Mouse (Mus musculus) CH12.LX (cell line): Measurements from ENCODE around the gene Klhl7. TPM values are rescaled to one million over a fixed set of nuclear protein-coding genes. Genes with fewer than 3 reads are reported as not detected.
"Not testable (repeated sequence)": the region's sequence is repeated elsewhere in the genome, so short reads cannot be mapped to it uniquely, and the experiment has no call there.

Experiments used
- DNase-seq: peaks from one replicate; pipeline ENCODE4 v3.0.0-alpha.2; 2013; ENCODE audit errors: extremely low read depth
- H3K27ac ChIP-seq: 2 replicates; pipeline ENCODE4 v1.5.1; 2012; ENCODE audit warnings: low read depth, mild to moderate bottlenecking, control low read depth, moderate library complexity; ENCODE audit not compliant: insufficient read depth
- H3K27me3 ChIP-seq: replicated peaks from 2 replicates; pipeline ENCODE3; 2012; ENCODE audit warnings: inconsistent platforms
- H3K36me3 ChIP-seq, 2 experiments: replicated peaks in 1 of 2; 2 replicates each; pipeline versions ENCODE3 to v1.6.1; 2012; ENCODE audit warnings: inconsistent platforms in 1 of 2, low read length in 1 of 2, mild to moderate bottlenecking in 1 of 2, mixed read lengths in 1 of 2, moderate library complexity in 1 of 2; ENCODE audit not compliant: control insufficient read depth in 1 of 2, insufficient read depth in 1 of 2
- H3K4me1 ChIP-seq, 2 experiments: 2 replicates each; pipeline ENCODE4 v1.6.1; 2012; ENCODE audit warnings: inconsistent platforms in 1 of 2, moderate library complexity in 1 of 2; ENCODE audit not compliant: insufficient read depth in 2 of 2, control insufficient read depth in 1 of 2
- H3K4me2 ChIP-seq: 2 replicates; pipeline ENCODE4 v1.6.1; 2012; ENCODE audit warnings: low read depth, mild to moderate bottlenecking, control low read depth; ENCODE audit not compliant: poor library complexity, insufficient read depth, severe bottlenecking
- H3K4me3 ChIP-seq, 3 experiments: fragments of 150-350 bp in 1 of 3; sonication (generic) in 1 of 3; replicated peaks in 1 of 3; 2 replicates each; pipeline versions ENCODE3 to v1.5.1; 2011 to 2012; ENCODE audit warnings: low read depth in 2 of 3, low read length in 2 of 3, mild to moderate bottlenecking in 2 of 3, moderate library complexity in 2 of 3, control low read depth in 1 of 3, improper control_type of control experiment in 1 of 3, inconsistent platforms in 1 of 3, mixed read lengths in 1 of 3; ENCODE audit not compliant: poor library complexity in 1 of 3
- H3K79me2 ChIP-seq: replicated peaks from 2 replicates; pipeline ENCODE4 v1.6.1; 2012; ENCODE audit warnings: mild to moderate bottlenecking, moderate library complexity; ENCODE audit not compliant: control insufficient read depth, poor library complexity, insufficient read depth, severe bottlenecking; ENCODE audit errors: extremely low read depth
- H3K9ac ChIP-seq: 2 replicates; pipeline ENCODE4 v1.6.1; 2012; ENCODE audit warnings: low read depth, mild to moderate bottlenecking, control low read depth, moderate library complexity; ENCODE audit not compliant: insufficient read depth
- H3K9me3 ChIP-seq: replicated peaks from 2 replicates; pipeline ENCODE3; 2012; ENCODE audit warnings: low read length, inconsistent platforms, mixed read lengths
- CHD1 ChIP-seq: IDR thresholded peaks from 2 replicates; pipeline ENCODE4 v1.6.1; 2012; ENCODE audit warnings: low read depth, low read length, improper control_type of control experiment, inconsistent platforms
- CHD2 ChIP-seq: IDR thresholded peaks from 2 replicates; pipeline ENCODE4 v1.6.1; 2011; ENCODE audit warnings: low read length, improper control_type of control experiment
- CTCF ChIP-seq, 2 experiments: IDR thresholded peaks in 1 of 2; conservative IDR thresholded peaks in 1 of 2; 2 replicates each; pipeline ENCODE4 v1.5.1; 2011 to 2012; ENCODE audit warnings: low read depth in 2 of 2, low read length in 2 of 2, improper control_type of control experiment in 1 of 2, inconsistent platforms in 1 of 2, mild to moderate bottlenecking in 1 of 2, moderate library complexity in 1 of 2
- EP300 ChIP-seq: IDR thresholded peaks from 2 replicates; pipeline ENCODE4 v1.6.1; 2011; ENCODE audit warnings: low read length, improper control_type of control experiment
- IRF4 ChIP-seq: IDR thresholded peaks from 2 replicates; pipeline ENCODE4 v1.6.1; 2014; ENCODE audit warnings: low read depth, mild to moderate bottlenecking, inconsistent platforms, low read length, improper control_type of control experiment
- KAT2A ChIP-seq: IDR thresholded peaks from 2 replicates; pipeline ENCODE4 v1.6.1; 2012; ENCODE audit warnings: low read length, improper control_type of control experiment, inconsistent platforms; ENCODE audit not compliant: insufficient replicate concordance
- MAFK ChIP-seq: IDR thresholded peaks from 2 replicates; pipeline ENCODE4 v1.6.1; 2011; ENCODE audit warnings: low read length, improper control_type of control experiment; ENCODE audit not compliant: insufficient replicate concordance
- MEF2A ChIP-seq: IDR thresholded peaks from 2 replicates; pipeline ENCODE4 v1.6.1; 2014; ENCODE audit warnings: low read depth, mild to moderate bottlenecking, inconsistent platforms, low read length, improper control_type of control experiment, borderline replicate concordance
- MYC ChIP-seq: IDR thresholded peaks from 2 replicates; pipeline ENCODE4 v1.6.1; 2011; ENCODE audit warnings: low read depth, mild to moderate bottlenecking, improper control_type of control experiment, low read length
- NRF1 ChIP-seq: IDR thresholded peaks from 2 replicates; pipeline ENCODE4 v1.6.1; 2014; ENCODE audit warnings: low read depth, mild to moderate bottlenecking, inconsistent platforms, low read length, improper control_type of control experiment, moderate library complexity
- PAX5 ChIP-seq: IDR thresholded peaks from 2 replicates; pipeline ENCODE4 v1.6.1; 2012; ENCODE audit warnings: low read length, inconsistent platforms, mixed read lengths
- RCOR1 ChIP-seq: conservative IDR thresholded peaks from 2 replicates; pipeline ENCODE4 v1.6.1; 2012; ENCODE audit warnings: low read depth, mild to moderate bottlenecking, inconsistent platforms, low read length, improper control_type of control experiment
- TBP ChIP-seq: conservative IDR thresholded peaks from 2 replicates; pipeline ENCODE4 v1.6.1; 2011; ENCODE audit warnings: low read depth, low read length, improper control_type of control experiment
- ZKSCAN1 ChIP-seq: IDR thresholded peaks from 2 replicates; pipeline ENCODE4 v1.6.1; 2012; ENCODE audit warnings: low read depth, inconsistent platforms, low read length, improper control_type of control experiment, borderline replicate concordance
- ZMIZ1 ChIP-seq: IDR thresholded peaks from 2 replicates; pipeline ENCODE4 v1.6.1; 2012; ENCODE audit warnings: low read depth, mild to moderate bottlenecking, inconsistent platforms, low read length, improper control_type of control experiment
- dilution Hi-C: fragments of 300-500 bp; cut with MboI; formaldehyde crosslinking; loops from 2 replicates; pipeline ENCODE4 v1.14.3; 2020; ENCODE audit warnings: low sequenced_read_pairs; ENCODE audit not compliant: extremely low pct_unique_long_range_greater_than_20kb, extremely low pct_ligation_motif_present
- in situ Hi-C: fragments of 300-500 bp; cut with MboI; formaldehyde crosslinking; loops from 3 replicates; pipeline ENCODE4 v1.14.3; 2019; ENCODE audit warnings: low sequenced_read_pairs, low pct_ligation_motif_present, low pct_unique_long_range_greater_than_20kb, mixed read lengths
- polyA plus RNA-seq: library from polyadenylated mRNA; unstranded; fragments of >175 nt; gene quantifications from 2 replicates; pipeline ENCODE4 v1.2.1, GENCODE M21; 2012; ENCODE audit warnings: low read depth; ENCODE audit not compliant: insufficient read length
- total RNA-seq, 2 experiments: library from RNA; depleted of rRNA; stranded (reverse); fragments of 300-350 nt in 1 of 2; fragments of >200 nt in 1 of 2; gene quantifications; 2 replicates each; pipeline ENCODE4 v1.2.3; 2012 to 2014

Gene Klhl7
- total and polyA plus RNA-seq, 3 experiments, result 20.4 to 71.4 (median 26.5) TPM

GRCm38 (mm10) chr5:24103235-24103634, 2.8 kb downstream of the Klhl7 start:
- H3K4me3 ChIP-seq, in situ Hi-C loops, H3K4me2 ChIP-seq, H3K27ac ChIP-seq, H3K9me3 ChIP-seq, H3K27me3 ChIP-seq, DNase-seq, H3K9ac ChIP-seq, dilution Hi-C loops: not testable (repeated sequence)
- H3K79me2 ChIP-seq, result peaks cover 20% of the 10 kb centered on the region
- peaks cover 0 to 29% of the 10 kb centered on the region in 2 experiments for H3K36me3 ChIP-seq
- peaks cover 0 to 30% of the 10 kb centered on the region in 2 experiments; a peak in 2 of 4 replicates for H3K4me1 ChIP-seq

GRCm38 (mm10) chr5:24103841-24104240, 3.4 kb downstream of the Klhl7 start:
- DNase-seq, result no peak
- Histone ChIP-seq H3K9me3 (no peaks in the 10 kb centered on the region), H3K4me3 (no peak overlapping the region), H3K79me2 (peaks cover 20% of the 10 kb centered on the region), H3K27me3 (no peaks in the 10 kb centered on the region), H3K9ac (no peak overlapping the region), H3K36me3 (peaks cover 0 to 34% of the 10 kb centered on the region in 2 experiments), H3K27ac (no peak overlapping the region), H3K4me1 (peaks cover 0 to 30% of the 10 kb centered on the region in 2 experiments; a peak in 2 of 4 replicates), H3K4me2 (no peak overlapping the region)
- in situ Hi-C loops, result no loop called here
- no peak for TF ChIP-seq CTCF (conservative IDR thresholded peaks at IDR 0.05 in 1 of 2, IDR thresholded peaks at IDR 0.05 in 1 of 2; ENCODE audit: low read depth in 2 of 2, low read length in 2 of 2)
- no peak for TF ChIP-seq RCOR1
- TF ChIP-seq TBP, result no peak
- no peak for TF ChIP-seq ZKSCAN1
- TF ChIP-seq EP300, result no peak
- no peak for TF ChIP-seq CHD2
- no peak for TF ChIP-seq KAT2A
- TF ChIP-seq ZMIZ1, result no peak
- no peak for TF ChIP-seq PAX5
- TF ChIP-seq MAFK, result no peak
- TF ChIP-seq NRF1, result no peak
- no peak for TF ChIP-seq MYC
- no peak for TF ChIP-seq CHD1
- TF ChIP-seq IRF4, result no peak
- TF ChIP-seq MEF2A, result no peak
- dilution Hi-C loops, result no loop called here
